8 mouse cellular contexts compared by ENCODE assay signal in genomic region chr7:36133658-36134143, GRCm38 (mm10).
DNase-seq lines count a peak whose midpoint lies in the region; ATAC-seq and TF ChIP-seq lines count a peak whose summit lies in the region.

No protein-coding gene starts in this region.

- H3K4me2 ChIP-seq in limb, embryonic 15.5 days = peak overlapping the region; percentile 29; the same call in 1 of the 2 replicates

- H3K27ac ChIP-seq in limb, embryonic 15.5 days = no peak overlapping the region
- H3K27ac ChIP-seq in thymus, adult 2 months (ENCODE audit: control insufficient read depth, insufficient read depth, low read length) = no peak overlapping the region

- H3K9ac ChIP-seq in limb, embryonic 15.5 days = no peak overlapping the region

- DNase-seq in adrenal gland, adult (ENCODE audit: inconsistent age in 2 of 2, low spot score in 1 of 2) = peak; percentile 17 to 73
- no peak for DNase-seq in adrenal gland, postnatal 4 days (ENCODE audit: low spot score in 2 of 2)
- peak; percentile 53 for DNase-seq in embryo, embryonic 11 days
- peak; percentile 12 for DNase-seq in heart, postnatal 4 days
- DNase-seq in ovary, postnatal 14 days (ENCODE audit: low spot score) = peak; percentile 22
- no peak for DNase-seq in thymus, adult 2 months
- no peak for DNase-seq in gastrocnemius, adult 8-10 months (ENCODE audit: low spot score in 2 of 2)

- no peak overlapping the region for H3K4me3 ChIP-seq in limb, embryonic 15.5 days
- no peak overlapping the region for H3K4me3 ChIP-seq in thymus, adult 2 months (ENCODE audit: control insufficient read depth, insufficient read depth, low read length)

- H3K27me3 ChIP-seq in limb, embryonic 15.5 days = no peaks in the 10 kb centered on the region
- no peaks in the 10 kb centered on the region for H3K27me3 ChIP-seq in thymus, adult 2 months (ENCODE audit: control insufficient read depth, insufficient read depth, low read length)

- TF ChIP-seq CTCF in thymus, adult 2 months (IDR thresholded peaks at IDR 0.05; ENCODE audit: borderline replicate concordance, control insufficient read depth, extremely low read depth, insufficient read depth, low read length, poor library complexity) = no peak

- no peaks in the 10 kb centered on the region for H3K9me3 ChIP-seq in limb, embryonic 15.5 days

- H3K4me1 ChIP-seq in limb, embryonic 15.5 days = peaks cover 15% of the 10 kb centered on the region
- no peaks in the 10 kb centered on the region for H3K4me1 ChIP-seq in thymus, adult 2 months (replicated peaks; ENCODE audit: control insufficient read depth, insufficient read depth, low read length)

- TF ChIP-seq POLR2A in thymus, adult 2 months (IDR thresholded peaks at IDR 0.05; ENCODE audit: control insufficient read depth, extremely low read depth, insufficient read depth, low read length, poor library complexity) = no peak

- no peak for ATAC-seq in limb, embryonic 15.5 days (ENCODE audit: insufficient number of reproducible peaks, low FRiP score, low TSS enrichment, low read depth)

- WGBS in limb, embryonic 15.5 days = 6% methylated on average over 8 of the region's 8 CpGs
- WGBS in thymus, adult 2 months = 47% methylated on average over 8 of the region's 8 CpGs

- H3K36me3 ChIP-seq in limb, embryonic 15.5 days = no peaks in the 10 kb centered on the region
- no peaks in the 10 kb centered on the region for H3K36me3 ChIP-seq in thymus, adult 2 months (ENCODE audit: control insufficient read depth, insufficient read depth, low read length)

Comparison
In these comparisons a context has a peak if more than half of its experiments do, and no peak if none do; other contexts are left out.
1. DNase-seq: peak in adrenal gland, adult (2 of 2), embryo, embryonic 11 days (single experiment), heart, postnatal 4 days (single experiment) and ovary, postnatal 14 days (single experiment); none in adrenal gland, postnatal 4 days (0 of 2), thymus, adult 2 months (single experiment) and gastrocnemius, adult 8-10 months (0 of 2).